Mouse (Mus musculus): ENCODE results near the gene Timm13.

Timm13 gene

GRCm38 (mm10) chr10:80904004-80904693, 3.4 kb upstream of the Timm13 start:
- DNase-seq, result no peak

- no peak for DNase-seq
These were observed 2.5 kb upstream of the Timm13 start for GRCm38 (mm10) chr10:80903282-80903681.

DNA sequence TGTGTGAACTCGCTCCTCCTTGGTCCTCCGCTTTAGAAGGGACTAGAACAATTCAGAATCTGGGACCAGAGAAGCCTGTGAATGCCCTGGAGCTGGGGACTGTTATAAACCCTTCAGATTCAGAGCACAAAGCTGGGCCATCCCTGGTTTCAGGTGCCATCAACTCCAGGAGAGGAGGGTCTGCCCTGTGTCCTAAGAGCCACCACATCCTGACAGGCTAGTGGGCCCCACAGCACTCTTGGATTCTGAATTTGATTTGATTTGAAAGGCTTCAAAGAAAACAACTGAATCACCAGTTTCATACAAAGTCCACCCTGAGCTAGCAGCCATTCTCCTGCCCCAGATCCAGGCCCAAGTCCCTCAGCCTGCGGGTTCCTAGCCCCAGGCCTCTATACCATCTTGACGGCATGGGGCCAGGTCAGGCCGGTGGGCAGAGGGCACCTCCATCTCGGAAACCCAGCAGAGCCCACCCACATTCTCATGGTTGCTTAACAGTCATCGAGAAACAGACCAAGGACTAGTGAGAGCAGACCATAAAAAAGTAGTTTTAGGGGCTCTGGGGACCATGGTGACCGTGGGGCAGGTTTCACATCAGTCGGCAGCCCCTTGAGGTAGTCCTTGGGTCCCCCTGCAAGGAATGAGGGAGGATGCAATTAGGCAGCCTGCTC, 1.6 kb upstream of the Timm13 start:
- no peak for DNase-seq

GRCm38 (mm10) chr10:80901409-80902272, 872 bp upstream of the Timm13 start:
- peak in 1 of 2 experiments; percentile 19 for DNase-seq

GRCm38 (mm10) chr10:80899591-80900317, 1.0 kb downstream of the Timm13 start:
- no peak for DNase-seq

DNA sequence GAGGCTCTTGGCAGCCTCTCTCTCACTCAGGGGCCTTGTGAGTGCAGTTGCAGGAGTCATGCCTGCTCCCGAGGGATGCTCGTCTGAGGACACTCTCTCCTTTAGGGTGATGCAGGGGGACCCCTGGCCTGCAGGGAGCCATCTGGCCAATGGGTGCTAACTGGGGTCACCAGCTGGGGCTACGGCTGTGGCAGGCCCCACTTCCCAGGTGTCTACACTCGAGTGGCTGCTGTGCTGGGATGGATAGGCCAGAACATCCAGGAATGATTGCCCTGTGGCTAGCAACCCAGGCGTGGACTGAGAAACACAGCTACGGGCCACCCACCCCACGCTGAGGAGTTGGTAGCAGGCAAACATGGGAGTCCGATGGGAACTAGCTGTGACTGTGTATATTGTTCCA, 1.7 kb downstream of the Timm13 start:
- no peak for DNase-seq

- no peak for DNase-seq
These were observed 2.8 kb downstream of the Timm13 start for GRCm38 (mm10) chr10:80897861-80898510.

- no peak for DNase-seq
These were observed 3.9 kb downstream of the Timm13 start for GRCm38 (mm10) chr10:80896581-80897485.

DNA sequence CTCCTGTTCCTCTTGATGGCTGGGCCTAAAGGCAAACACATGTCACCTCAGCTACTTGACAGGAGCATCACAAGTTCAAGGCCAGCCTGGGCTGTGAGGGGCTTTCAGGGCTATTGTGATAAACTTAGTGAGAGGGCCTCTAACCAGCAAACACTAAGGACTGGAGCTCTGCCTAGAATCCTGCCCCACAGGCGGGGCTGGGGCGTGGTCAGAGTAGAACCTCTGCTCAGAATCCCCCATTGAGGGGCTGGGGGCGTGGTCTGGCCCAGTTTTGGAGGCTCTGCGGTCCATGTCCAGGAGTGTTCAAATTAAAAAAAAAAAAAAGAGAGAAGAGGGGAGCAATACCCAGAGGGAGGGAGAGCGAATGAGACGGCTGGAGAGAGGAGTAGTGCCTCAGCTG, 5.1 kb downstream of the Timm13 start:
- no peak for DNase-seq

GRCm38 (mm10) chr10:80895100-80895499, 5.7 kb downstream of the Timm13 start:
- DNase-seq, result no peak

DNA sequence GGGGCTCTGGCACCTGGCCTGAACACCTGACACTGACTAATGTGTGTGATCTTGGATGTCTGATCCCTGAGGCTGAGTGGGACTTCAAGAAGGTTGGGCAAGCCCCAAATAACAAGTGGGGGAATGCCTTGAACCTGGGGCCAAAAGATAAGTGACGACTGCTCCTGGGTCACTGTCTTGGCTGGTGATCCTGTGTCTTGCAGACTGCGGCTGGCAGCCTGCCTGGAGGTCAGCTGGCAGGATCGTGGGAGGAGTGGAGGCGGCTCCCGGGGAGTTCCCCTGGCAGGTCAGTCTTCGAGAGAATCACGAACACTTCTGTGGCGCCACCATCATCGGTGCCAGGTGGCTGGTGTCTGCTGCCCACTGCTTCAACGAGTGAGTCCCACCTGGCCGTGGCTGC, 13.6 kb downstream of the Timm13 start:
- DNase-seq, result no peak

GRCm38 (mm10) chr10:80881301-80881700, 19.5 kb downstream of the Timm13 start:
- DNase-seq, result peak; percentile 51 to 78

DNA sequence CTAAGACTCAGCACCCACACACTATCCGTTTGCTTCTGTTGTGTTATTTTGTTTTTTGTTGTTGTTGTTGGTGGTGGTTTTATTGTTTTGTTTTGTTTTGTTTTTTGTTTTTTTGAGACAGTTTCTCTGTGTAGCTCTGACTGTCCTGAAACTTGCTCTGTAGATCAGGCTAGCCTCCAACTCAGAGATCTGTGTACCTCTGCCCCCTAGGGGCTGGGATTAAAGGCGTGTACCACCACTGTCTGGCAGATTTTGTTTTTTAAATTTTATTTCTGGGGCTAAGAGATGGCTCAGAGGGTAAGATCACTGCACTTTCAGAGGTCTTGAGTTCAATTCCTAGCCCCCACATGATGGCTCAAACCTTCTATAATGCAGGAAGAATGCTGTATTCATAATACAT, 19.9 kb downstream of the Timm13 start:
- DNase-seq, result no peak

DNA sequence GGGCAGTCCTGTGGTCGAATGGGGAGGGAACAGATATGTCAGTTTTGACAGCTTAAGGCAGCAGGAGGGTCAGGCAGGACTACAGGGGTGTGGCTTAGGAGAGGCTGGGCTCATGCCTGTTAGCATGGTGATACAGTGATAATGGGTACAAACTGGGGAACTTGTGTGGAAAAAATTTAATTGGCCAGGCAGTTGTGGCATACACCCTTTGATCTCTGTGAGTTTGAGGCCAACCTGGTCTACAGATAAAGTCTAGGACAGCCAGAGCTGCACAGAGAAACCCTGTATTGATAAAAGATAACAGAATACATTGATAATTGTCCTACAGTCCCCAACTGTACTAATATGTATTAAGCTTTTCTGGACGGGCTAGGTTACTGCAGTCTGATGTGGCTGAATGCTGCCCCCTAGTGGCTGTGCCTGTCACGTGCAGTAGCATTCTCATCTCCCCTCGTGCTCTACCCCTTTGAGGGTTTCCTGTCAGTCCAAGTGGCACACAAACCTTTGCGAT, 20.6 kb downstream of the Timm13 start:
- peak; percentile 36 to 69 for DNase-seq

- no peak for DNase-seq
These were observed 24.2 kb downstream of the Timm13 start for GRCm38 (mm10) chr10:80876594-80876993.

- DNase-seq, result peak in 1 of 2 experiments; percentile 62
These were observed 24.7 kb downstream of the Timm13 start for GRCm38 (mm10) chr10:80876028-80876427.

- DNase-seq, result no peak
These were observed 26.7 kb downstream of the Timm13 start for GRCm38 (mm10) chr10:80874035-80874434.

- DNase-seq, result no peak
These were observed 29.2 kb downstream of the Timm13 start, which contains the start of gene Tmprss9 for GRCm38 (mm10) chr10:80871581-80871980. Gene Tmprss9 (plus strand): TSS chr10:80871848.

DNA sequence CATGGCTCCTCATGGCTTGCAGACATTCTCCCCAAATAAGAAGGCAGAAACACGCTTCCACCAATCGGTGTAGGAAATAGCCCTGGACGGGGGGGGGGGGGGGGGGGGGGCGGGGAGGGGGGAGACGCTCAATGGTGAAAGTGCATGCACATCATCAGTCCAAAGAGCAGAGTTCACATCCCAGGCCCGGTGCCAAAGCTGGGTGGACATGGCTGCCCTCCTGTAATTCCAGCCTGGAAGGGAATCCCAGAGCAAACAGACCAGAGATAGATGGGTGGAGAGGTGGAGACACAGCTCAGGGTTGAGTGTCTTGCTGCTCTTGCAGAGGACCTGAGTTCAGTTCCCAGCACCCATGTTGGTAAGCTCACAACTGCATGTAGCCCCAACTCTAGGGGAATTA, 29.8 kb downstream of the Timm13 start:
- DNase-seq, result no peak

DNA sequence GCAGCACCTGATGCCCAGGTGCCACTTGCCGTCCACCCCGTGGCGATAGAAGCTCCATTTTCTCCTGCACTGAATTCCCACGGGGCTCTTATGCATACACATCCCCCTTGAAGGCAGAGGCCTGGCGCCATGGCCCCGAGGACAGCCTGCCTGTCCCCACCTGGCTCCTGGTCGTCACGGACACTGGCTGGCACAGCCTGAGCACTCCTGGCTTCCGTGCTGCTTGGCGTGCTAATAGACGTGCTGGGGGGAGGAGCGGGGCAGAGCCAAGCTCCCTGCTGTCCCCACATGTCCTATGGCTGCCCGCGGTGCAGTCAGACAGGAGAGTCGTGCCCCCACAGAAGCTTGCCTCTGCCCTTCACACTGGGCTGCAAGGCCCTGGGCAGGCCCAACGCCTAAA, 36.3 kb downstream of the Timm13 start:
- no peak for DNase-seq

DNA sequence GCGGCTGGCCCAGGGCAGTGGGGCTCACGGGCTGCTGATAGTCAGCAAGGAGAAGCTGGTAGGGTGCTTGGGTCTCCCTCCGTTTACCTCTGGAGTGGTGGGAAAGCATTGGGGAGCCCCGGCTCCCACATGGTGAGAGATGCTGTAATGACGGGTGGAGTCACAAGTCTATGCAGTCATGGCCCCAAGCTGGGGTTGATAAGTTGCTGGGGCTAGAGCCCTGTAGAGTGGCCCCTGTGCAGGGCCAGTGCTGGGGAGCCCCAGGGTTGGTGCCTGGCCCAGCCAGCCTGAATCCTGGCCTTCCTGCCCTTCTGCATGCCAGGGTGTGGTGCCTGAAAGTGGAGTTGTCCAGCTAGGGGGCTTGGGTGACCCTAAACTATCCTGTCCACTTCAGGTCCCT, 38.5 kb downstream of the Timm13 start:
- no peak for DNase-seq
